Mouse (Mus musculus) G1E-ER4 (cell line): ENCODE data around the gene Lrrc49. TPM values are rescaled to one million over a fixed set of nuclear protein-coding genes. Genes with fewer than 3 reads are reported as not detected.

Experiments used
- GATA1 ChIP-seq: IDR thresholded peaks from one replicate; pipeline ENCODE4 v1.8.0; 2012; ENCODE audit warnings: low read length, inconsistent platforms
- polyA plus RNA-seq: library from polyadenylated mRNA; stranded (reverse); fragments of >175 nt; gene quantifications from 2 replicates; pipeline ENCODE4 v1.2.3, GENCODE M21; 2012

Lrrc49 gene
- 0.12 and 0.19 TPM in 2 replicates for polyA plus RNA-seq

DNA sequence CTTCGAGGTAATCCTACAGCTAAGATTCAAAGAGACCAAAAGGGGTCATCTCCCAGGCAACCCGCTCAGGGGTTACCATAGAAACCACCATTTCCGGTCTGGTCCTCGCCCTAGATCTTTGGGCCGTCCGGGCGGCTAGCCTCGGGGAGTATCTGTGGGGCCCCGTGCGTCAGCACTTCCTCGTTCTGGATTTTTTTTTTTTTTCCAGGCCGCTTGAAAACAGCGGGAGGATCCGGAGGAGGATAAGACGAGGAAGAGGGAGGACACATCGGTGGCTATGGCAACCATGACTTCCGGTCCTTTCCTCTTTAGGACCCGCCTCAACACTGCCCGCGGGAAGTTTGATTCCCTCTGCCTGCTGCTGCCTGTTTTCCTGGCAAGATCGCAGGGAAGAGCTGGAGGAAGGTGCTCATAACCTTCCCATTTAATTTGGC is at the start of gene Lrrc49:
Gene Lrrc49 (minus strand): TSS at position 268 of the 434 bp plus-strand sequence.
- no peak for TF ChIP-seq GATA1

DNA sequence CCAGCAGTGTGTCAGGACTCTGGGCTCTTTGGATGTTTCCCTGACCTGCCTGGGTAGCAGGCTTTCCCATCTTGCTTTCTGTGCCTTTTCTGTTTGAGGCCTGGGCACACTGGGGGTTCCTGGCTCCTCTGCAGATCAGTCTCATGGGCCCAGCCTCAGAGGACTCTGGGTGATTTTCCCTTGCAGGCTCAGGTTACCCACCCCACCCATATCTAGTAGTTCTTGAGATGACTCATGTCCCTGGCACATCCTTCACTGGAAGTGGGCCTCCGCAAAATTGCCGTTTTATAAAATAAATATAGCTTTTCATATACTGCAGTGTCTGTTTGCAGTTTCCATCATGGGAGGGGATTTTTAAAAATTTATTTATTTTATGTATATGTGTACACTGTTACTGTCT is 46.4 kb upstream of the Lrrc49 start:
- no peak for TF ChIP-seq GATA1

DNA sequence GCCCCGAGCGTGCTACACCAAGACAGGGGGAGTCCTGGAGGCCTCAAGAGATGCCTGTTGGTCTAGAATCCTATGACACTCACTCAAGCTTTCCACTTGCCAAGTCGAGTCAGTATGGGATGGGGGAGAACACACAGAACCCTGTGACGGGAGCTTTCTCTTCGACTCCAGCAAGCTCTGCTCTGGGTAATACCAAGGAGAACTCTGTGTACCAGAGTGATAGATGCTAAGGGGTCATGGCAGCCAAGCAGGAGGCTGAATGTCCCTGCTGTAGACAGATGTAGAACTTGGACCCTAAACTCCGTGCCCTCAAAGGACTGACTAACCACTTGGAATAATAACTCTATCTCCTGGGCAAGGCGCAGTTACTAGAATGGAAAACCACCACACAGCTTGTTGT is 37.0 kb upstream of the Lrrc49 start:
- no peak for TF ChIP-seq GATA1

DNA sequence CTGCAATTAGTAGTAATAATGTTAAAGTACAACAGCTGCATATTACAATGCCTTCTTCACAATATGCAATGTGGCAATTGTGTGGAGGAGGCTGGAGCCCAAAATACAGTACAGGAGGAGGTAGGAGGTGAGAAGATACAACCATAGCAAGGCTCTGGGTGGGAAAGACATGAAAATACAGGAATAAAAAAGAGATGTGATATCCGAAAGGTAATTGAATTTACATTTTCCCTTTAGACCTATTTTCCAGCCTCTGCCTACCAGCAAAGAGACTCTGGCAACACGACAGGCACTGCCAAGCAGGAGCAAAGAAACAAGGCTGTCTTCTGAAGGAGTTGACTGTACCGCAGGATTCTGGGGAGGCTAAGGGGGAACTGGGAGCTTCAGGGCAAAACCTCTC is 31.7 kb upstream of the Lrrc49 start:
- no peak for TF ChIP-seq GATA1

DNA sequence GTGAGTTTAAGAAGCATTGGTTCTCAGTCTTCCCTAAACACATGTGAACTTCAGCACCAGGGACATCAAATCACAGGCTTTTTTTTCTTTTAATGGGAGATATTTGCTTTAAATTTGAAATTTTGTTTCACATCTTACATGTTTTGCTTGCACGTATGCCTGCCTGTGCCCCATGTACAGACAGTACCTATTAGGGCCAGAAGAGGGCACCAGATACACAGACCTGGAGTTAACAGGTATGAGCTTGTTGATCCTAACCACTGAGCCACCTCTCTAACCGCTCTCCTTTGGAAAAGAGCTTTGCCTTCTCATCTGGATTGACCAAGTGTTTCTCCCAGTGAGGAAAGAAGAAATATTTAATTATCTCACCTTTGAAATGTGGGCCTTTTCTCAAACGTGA is 30.3 kb upstream of the Lrrc49 start:
- no peak for TF ChIP-seq GATA1

DNA sequence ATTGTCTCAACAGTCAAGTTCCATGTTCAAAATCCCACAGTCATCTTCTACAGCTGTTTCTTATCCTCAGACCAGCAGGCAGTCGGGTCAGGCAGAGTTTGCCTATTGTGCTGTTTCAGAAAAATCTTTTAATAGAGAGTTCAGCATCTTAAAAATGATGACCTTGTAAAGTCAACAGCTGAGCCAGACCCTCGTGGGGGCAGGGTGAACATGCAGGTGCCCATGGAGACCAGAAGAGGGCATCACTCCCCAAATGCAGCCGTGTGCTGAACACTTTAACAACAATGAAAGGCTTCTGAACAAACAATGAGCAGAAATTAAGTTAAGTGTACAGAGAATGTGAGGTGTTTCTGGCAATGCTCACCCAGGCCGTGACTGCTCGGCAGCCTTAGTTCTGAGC is 27.9 kb upstream of the Lrrc49 start:
- TF ChIP-seq GATA1: no peak

DNA sequence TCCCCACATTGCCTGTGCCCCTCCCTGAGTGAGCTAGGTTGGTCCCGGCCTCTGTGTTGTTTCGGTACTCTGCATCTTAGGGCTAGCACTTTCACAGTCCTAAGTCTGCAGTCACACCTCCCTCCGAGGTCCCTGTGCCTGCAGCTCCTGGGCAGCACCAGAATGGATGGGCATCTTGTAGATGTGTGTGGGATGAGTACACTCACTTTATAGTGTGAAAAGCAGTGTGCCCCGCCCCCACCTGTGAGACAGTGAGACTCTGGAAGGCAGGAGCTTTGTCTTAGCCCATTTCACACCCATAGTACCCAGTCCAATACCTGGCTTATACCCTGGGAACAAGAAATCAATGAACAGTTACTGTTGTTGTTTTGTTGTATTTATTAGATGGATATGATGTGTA is 27.3 kb upstream of the Lrrc49 start:
- TF ChIP-seq GATA1: no peak

DNA sequence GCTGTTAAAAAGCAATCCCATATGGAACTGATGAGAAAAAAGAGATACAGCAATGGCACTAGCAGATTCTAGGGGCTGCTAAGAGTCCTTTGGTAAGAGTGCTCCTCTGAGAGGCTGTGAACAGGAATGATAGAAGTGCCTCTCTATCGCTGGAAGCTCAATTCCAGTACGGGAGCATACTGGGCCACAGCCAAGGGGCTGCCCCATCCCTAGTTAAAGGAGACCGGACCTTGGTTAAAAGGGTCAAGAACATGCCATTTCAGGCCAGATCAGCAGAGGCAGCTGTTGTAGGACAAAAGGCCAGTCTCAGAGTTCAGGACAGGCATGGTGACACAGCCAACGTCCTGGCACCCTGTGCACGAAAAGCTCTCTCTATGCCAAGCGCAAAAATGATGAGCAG is 26.2 kb upstream of the Lrrc49 start:
- no peak for TF ChIP-seq GATA1

DNA sequence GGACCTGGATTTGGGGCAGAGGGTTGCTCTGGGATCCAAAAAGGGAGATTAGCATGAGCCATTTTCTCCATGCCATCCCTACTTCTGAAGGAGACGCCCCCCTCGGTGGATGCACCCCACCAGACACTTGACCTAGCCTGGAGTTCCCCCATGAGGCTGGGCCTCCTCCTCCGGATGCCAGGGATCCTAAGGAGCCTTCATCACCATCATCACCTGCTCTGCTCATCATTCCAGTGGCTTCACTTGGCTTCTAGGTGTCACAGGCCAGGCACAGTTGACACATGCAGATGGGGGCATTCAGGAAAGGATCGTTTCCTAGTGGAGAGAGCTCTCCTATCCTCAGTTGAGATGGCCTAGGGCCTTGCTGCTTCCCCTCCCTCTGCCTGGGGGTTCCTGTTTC is 25.7 kb upstream of the Lrrc49 start:
- no peak for TF ChIP-seq GATA1

DNA sequence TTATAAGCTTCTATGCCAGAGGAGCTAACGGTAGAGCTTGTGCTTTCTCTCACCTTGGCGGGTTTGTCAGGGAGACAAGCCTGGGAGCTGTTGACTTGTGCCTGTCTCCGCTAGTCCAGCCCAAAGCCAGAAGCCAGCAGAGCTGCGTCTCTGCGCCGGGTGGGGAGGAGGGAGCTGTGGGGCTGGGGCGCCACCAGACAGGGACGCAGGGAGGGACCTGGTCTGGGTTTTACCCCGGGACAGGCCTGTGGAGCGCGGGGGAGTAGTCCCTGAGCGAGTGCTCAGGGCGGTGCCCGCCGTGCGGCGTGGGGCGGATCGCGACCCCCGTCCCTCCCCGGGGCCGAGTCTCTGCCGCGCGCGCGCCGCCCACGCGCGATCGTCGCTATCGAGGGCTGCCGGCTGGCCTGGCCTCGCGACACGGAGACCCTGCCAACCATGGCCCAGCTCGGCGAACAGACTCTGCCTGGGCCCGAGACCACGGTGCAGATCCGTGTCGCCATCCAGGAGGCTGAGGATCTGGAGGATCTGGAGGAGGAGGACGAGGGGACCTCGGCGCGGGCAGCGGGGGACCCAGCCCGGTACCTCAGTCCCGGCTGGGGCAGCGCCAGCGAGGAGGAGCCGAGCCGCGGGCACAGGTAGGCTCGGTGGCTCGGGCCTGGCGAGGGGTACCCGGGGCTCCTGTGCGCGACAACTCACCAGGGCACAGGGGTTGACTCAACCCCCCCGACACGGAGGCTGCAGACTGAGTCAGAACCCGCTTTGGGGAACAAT is 25.0 kb upstream of the Lrrc49 start, which contains the start of gene Larp6:
Gene Larp6 (plus strand): TSS at position 219 of the 771 bp plus-strand sequence.
- no peak for TF ChIP-seq GATA1

DNA sequence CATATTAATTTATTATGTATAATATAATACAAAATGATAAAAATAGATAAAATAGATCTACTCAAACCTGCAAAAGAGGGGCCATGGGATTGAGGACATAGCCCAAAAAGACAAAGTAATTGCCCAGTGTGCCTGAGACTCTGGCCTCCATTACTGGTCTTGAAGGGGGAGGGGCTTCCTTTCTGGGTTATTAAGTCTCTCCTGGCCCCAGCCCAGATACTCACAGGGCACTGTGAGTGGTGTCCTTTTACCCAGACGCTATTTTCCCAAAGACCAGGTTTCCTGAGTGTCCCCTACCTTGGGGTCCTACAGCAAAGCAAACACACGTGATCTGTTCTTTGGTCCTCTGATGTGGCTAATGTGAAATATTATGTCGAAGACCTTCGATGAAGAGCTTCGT is 24.1 kb upstream of the Lrrc49 start:
- no peak for TF ChIP-seq GATA1

DNA sequence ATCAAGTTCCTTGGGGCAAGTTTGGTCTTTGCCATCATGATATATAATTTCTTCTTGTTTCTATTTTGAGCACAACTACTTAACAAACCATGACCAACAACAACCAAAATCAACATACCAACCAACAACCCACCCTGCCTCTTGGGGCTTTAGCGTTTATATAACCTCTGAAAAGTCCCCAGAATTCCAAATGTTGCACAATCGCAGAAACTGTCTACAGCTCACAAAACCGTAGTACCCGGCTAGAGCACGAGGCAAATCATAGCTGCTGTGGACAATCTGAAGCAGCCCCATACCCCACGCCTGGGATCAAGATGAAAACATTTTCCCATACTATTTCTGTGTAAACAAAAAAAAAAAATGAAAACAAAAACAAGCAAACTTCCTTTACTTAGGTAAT is 21.8 kb upstream of the Lrrc49 start:
- no peak for TF ChIP-seq GATA1

DNA sequence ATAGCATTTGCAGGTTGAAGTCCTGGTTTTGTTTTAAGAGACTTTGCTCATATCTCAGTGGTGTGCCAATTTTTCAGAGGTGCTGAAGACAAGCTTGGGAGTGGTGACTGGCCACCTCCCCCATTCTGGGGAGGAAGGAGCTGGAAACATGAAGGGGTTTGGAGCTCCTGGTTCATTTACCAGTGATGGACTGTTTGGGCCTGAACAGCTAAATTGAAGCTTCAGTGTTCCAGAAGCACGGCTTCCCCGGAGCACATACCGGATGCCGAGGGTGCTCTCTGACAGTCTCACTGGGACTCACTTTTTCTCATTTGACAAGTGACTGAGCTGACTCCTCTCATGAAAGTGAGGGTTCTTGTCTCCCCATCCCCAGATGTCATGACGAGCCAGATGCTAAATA is 20.6 kb upstream of the Lrrc49 start:
- TF ChIP-seq GATA1: no peak

DNA sequence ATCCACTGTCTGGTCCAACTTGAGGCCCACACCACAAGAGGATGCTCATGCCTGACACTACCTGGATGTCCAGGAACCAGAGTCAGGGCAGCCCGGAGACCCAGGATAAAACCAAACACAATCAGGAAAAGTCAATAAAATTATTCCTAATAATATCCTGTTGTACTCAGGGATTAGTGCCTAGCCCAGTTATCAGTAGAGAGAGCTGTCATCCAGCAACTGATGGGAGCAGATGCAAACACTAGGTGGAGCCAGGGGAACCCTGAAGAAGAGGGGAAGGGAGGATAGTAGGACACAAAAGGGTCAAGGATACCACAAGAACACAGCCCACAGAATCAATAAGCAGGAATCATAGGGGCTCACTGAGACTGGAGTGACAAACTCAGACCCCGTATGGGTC is 19.6 kb upstream of the Lrrc49 start:
- no peak for TF ChIP-seq GATA1

DNA sequence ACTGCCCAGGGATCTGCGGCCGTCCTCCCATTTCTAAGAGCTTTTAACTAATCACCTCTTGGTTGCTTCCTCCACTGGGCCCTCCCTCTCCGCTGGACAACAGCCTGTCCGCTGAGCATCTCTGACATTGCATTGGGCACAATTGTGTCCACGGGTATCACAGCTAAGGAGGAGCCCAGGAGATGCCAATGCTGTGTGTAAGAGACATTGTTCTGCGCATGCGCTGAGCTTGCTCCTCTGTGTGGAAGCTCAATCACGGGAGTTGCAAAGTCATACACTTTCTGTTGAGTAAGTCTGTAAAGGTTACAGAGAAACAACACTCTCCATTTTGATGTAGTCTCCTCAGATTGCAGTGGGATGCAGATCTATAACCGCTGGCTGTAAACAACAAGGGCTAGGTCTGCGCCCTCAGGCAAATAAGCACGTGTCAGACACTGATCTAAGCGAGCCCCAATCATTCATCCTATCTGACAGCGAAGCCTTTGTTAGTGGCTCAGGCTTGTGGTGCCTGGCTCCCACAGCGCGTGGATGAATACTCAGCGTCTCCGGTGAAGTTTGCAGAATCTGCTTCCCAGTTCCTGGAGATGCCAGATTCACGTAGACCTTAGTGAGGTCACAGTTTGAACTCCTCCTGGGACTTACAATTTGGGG is 11.7 kb upstream of the Lrrc49 start:
- TF ChIP-seq GATA1: no peak

DNA sequence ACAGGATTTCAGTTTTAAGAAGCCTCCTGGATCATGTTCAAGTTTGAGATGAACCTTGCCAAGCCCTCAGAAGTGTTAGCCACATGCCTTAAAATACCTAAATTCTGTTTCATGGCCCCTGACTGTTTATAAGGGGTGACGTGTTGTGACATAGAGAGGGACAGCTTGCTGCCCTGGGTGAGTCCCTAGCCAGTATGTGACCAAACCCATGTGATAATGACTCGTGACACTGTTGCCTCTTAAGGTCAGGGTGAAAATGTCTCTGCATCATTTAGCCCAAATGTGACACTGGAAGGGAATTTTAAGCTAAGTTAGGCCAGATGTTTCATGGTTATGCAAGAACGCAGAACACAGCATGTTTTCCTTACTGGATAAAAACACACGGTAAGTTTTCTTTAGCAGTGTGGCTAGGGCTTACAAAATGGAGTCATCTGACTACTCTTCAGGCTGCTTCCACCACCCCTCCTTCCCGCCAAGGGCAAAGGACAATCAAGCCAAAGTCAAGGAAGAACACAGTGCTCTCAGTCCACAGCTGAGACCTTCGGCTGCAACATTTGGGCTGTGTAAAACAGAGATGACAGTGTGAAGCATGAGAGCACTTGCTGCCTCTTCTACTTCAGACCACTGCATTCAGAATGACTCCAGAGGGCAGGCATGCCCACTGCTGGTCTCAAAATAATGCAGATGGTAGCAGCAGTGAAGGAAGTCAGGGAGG is 8.5 kb upstream of the Lrrc49 start:
- no peak for TF ChIP-seq GATA1

DNA sequence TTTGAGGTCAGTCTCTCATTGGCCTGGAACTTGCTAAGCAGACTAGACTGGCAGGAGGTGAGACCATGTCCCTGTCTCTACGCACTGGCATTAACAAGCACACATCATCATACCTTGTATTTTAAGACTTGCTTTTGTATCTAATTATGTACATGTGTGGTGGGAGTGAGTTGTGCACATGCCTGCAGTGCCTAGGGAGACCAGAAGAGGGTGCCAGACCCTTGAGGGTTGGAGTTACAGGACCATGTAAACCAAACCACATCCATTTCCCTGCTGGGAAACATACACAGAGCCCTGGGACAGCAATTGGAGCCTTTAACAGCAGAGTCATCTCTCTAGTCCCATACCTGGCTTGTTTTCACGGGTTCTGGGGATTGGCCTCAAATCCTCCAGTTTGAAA is 6.0 kb upstream of the Lrrc49 start:
- no peak for TF ChIP-seq GATA1

DNA sequence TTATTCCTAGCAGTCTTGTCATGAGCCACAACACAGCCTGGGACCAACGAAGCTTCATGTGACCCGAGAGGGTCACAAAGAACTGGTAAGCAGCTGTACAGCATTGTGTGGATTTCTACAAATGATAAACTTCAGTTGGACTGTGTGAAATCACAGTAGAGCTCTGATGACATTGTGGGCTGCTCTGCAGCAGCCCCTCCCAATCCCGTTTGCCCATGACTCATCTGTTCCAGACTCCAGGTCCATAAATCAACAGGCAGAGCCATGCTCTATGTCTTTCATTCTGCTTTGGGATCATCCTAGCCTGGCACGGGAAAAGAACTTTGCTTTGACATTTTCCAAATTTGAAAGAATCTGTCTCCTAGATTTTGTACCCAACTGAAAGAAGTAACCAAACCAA is 4.7 kb upstream of the Lrrc49 start:
- TF ChIP-seq GATA1: no peak
